Mouse (Mus musculus) embryonic facial prominence, embryonic 13.5 days (tissue): ENCODE results near the gene Zdhhc1. TPM values are rescaled to one million over a fixed set of nuclear protein-coding genes. Genes with fewer than 3 reads are reported as not detected.

Experiments
- ATAC-seq: fragments of 200-750 bp; cut with Nextera tagmentation; 2 replicates; pipeline ENCODE4 v1.8.0; 2017; ENCODE audit warnings: low read depth; ENCODE audit not compliant: insufficient number of reproducible peaks, insufficient read depth, low FRiP score, low TSS enrichment
- H3K27ac ChIP-seq: fragments of 300-500 bp; sonication (generic); 2 replicates; pipeline ENCODE4 v1.5.1; 2015; ENCODE audit warnings: moderate library complexity, mild to moderate bottlenecking, inconsistent platforms
- H3K27me3 ChIP-seq: fragments of 300-500 bp; sonication (generic); 2 replicates; pipeline ENCODE4 v1.6.1; 2015; ENCODE audit warnings: mild to moderate bottlenecking, inconsistent platforms
- H3K36me3 ChIP-seq: fragments of 300-500 bp; sonication (generic); 2 replicates; pipeline ENCODE4 v1.6.1; 2015; ENCODE audit warnings: mild to moderate bottlenecking, inconsistent platforms
- H3K4me1 ChIP-seq: fragments of 300-500 bp; sonication (generic); 2 replicates; pipeline ENCODE4 v1.6.1; 2015; ENCODE audit warnings: inconsistent platforms
- H3K4me2 ChIP-seq: fragments of 300-500 bp; sonication (generic); 2 replicates; pipeline ENCODE4 v1.6.1; 2015; ENCODE audit warnings: moderate library complexity, mild to moderate bottlenecking, inconsistent platforms
- H3K4me3 ChIP-seq: fragments of 300-500 bp; sonication (generic); 2 replicates; pipeline ENCODE4 v1.5.1; 2015; ENCODE audit warnings: mild to moderate bottlenecking, inconsistent platforms
- H3K9ac ChIP-seq: fragments of 300-500 bp; sonication (generic); 2 replicates; pipeline ENCODE4 v1.6.1; 2015; ENCODE audit warnings: mild to moderate bottlenecking, inconsistent platforms
- H3K9me3 ChIP-seq: fragments of 300-500 bp; sonication (generic); 2 replicates; pipeline ENCODE4 v1.6.1; 2016; ENCODE audit warnings: inconsistent platforms
- WGBS: fragments of 180-500 bp; shearing (Covaris S2); methylation state at CpG from one replicate; pipeline ENCODE4 v1.1.7; 2015; ENCODE audit warnings: mixed read lengths; 5-methylcytosine and 5-hydroxymethylcytosine counted together
- polyA plus RNA-seq: library from polyadenylated mRNA; unstranded; fragments of >200 nt; fragmentation: Nextera tagmentation; extraction: Ambion mirVana; gene quantifications from 2 replicates; pipeline ENCODE4 v1.2.1, GENCODE M21; 2015

The Zdhhc1 gene
- polyA plus RNA-seq, 1 experiment from 2014 or later: 53.3 TPM

GRCm38 (mm10) chr8:105475742-105476141 lies 21.0 kb downstream of the Zdhhc1 start:
- Histone ChIP-seq H3K4me2 (no peak overlapping the region), H3K4me1 (peaks cover 26% of the 10 kb centered on the region), H3K9ac (no peak overlapping the region), H3K9me3 (no peaks in the 10 kb centered on the region), H3K4me3 (no peak overlapping the region), H3K27me3 (peaks cover 48% of the 10 kb centered on the region), H3K36me3 (peaks cover 64% of the 10 kb centered on the region), H3K27ac (no peak overlapping the region)
- 91% methylated on average over 8 of the region's 8 CpGs for WGBS
- no peak for ATAC-seq

DNA sequence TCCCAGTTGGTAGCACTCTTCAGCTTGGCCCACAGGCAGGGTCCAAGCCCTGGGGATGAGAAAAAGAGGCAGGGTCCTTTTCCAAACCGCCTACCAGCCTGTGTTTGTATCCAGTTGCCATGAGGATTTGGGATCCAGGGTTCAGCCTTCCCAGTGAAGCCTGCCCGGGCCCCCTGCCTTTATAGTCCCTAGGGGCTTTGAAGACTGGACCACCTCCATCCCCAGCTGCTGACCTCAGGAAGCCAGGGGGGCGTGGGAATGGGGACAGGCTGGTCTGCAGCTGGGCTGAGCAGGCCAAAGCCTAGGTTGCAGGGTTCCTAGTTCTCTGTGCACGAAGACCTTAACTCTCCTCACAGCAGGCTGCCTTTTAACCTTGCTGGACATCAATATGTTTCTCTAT lies 21.4 kb downstream of the Zdhhc1 start:
- H3K36me3 ChIP-seq: peaks cover 62% of the 10 kb centered on the region
- H3K9ac ChIP-seq: no peak overlapping the region
- peaks cover 30% of the 10 kb centered on the region for H3K4me1 ChIP-seq
- WGBS: 63% methylated on average over 4 of the region's 4 CpGs
- H3K4me2 ChIP-seq: no peak overlapping the region
- peaks cover 53% of the 10 kb centered on the region for H3K27me3 ChIP-seq
- H3K4me3 ChIP-seq: no peak overlapping the region
- no peaks in the 10 kb centered on the region for H3K9me3 ChIP-seq
- no peak overlapping the region for H3K27ac ChIP-seq
- no peak for ATAC-seq

DNA sequence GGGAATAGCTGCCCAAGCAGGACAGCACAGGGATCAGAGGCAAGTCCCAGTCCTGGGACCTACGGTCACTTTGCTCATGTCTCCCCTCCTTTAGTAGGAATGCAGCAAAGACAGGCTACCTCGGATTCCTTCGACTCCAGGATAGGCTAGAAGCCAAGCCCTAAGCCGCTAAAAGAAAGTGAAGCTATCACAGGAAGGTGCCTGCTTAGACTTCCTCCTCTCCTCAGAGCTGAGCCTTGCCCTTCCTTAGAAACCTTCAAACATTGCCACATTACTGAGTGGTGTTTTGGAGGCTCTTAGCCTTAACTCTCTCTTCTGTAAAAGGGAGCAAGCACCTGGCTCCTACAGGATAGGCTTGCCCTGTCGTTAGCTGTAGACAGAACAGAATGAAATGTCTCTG lies 22.0 kb downstream of the Zdhhc1 start:
- Histone ChIP-seq H3K9me3 (no peaks in the 10 kb centered on the region), H3K4me3 (no peak overlapping the region), H3K27me3 (peaks cover 57% of the 10 kb centered on the region), H3K4me2 (no peak overlapping the region), H3K9ac (peak overlapping the region; percentile 49; the same call in 1 of the 2 replicates), H3K36me3 (peaks cover 57% of the 10 kb centered on the region), H3K27ac (no peak overlapping the region), H3K4me1 (peaks cover 36% of the 10 kb centered on the region)
- 37% methylated on average over 5 of the region's 5 CpGs for WGBS
- no peak for ATAC-seq

DNA sequence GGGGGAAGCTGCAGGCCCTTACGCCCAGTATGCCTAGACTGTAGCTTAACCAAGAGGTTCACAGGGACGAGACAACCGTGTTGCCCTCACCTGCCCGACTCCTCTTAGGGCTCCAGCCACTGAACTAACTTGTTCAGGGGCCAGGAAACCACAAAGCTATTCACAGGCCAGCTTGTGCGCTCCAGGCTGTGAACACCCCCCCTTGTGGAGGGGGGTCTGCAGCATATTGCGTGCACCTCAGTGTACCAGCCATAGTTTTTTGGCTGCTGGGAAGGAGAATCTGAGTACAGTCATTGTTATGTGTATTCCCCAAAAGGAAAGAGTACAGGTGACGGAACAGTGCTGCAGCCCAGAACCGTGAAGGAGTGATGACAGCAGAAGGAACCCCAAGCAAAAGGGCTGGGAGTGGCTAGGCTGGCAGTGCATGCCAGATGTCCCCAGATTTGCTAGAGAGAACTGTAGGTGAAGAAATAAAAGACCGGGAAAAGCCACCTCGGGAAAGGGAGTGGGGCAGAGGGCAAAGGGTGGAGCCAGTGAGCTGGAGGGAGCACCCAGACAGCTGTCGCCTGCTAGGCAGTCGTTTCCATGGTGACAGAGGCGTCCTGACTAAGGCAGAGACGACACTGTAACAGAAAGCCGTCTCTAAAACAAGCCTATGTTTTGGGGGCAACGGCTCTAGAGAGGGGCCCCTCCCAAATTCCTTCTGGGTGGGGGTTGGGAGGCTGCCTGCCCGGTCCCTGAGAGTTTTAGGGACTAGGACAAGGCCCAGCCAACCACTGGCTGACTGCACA lies 22.7 kb downstream of the Zdhhc1 start:
- Histone ChIP-seq H3K4me1 (peaks cover 42% of the 10 kb centered on the region), H3K4me2 (no peak overlapping the region), H3K27ac (no peak overlapping the region), H3K9me3 (no peaks in the 10 kb centered on the region), H3K36me3 (peaks cover 50% of the 10 kb centered on the region), H3K4me3 (no peak overlapping the region), H3K9ac (peak overlapping the region; percentile 49; the same call in 1 of the 2 replicates), H3K27me3 (peaks cover 57% of the 10 kb centered on the region)
- no peak for ATAC-seq
- WGBS: 24% methylated on average over 17 of the region's 17 CpGs

GRCm38 (mm10) chr8:105472983-105473382 lies 23.7 kb downstream of the Zdhhc1 start:
- Histone ChIP-seq H3K27ac (no peak overlapping the region), H3K36me3 (peaks cover 41% of the 10 kb centered on the region), H3K4me1 (peaks cover 46% of the 10 kb centered on the region), H3K4me3 (no peak overlapping the region), H3K4me2 (no peak overlapping the region), H3K9ac (no peak overlapping the region), H3K27me3 (peaks cover 57% of the 10 kb centered on the region), H3K9me3 (no peaks in the 10 kb centered on the region)
- 53% methylated on average over 9 of the region's 9 CpGs for WGBS
- no peak for ATAC-seq

DNA sequence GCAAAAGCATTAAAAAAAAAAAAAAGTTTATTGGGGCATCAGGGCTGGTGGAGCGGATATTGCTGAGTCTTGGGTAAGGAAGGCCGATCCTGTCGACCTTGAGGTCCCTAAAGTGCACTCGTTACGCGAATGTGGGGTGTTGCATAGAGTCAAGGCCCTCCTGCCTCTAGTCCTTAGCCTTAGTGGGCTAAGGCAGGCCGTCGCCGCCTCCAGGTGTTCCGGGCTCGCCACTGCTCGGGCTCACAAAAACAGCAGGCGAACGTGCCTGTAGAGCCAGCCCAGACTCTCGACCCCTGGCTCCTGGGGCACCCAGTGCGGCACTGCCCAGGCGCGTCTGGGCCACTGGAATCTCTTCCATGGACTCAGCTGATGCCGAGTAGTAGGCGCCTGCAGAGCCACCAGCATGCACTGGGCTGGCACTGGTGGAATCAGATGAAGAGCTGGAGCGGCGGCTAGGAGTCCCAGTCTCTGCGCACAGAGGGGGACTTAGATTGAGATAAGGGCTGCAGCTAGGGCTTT lies 24.2 kb downstream of the Zdhhc1 start:
- no peak for ATAC-seq
- no peak overlapping the region for H3K4me3 ChIP-seq
- no peaks in the 10 kb centered on the region for H3K9me3 ChIP-seq
- H3K36me3 ChIP-seq: peaks cover 39% of the 10 kb centered on the region
- H3K27me3 ChIP-seq: peaks cover 57% of the 10 kb centered on the region
- H3K4me2 ChIP-seq: no peak overlapping the region
- H3K9ac ChIP-seq: no peak overlapping the region
- H3K27ac ChIP-seq: no peak overlapping the region
- H3K4me1 ChIP-seq: peaks cover 46% of the 10 kb centered on the region
- 32% methylated on average over 23 of the region's 23 CpGs for WGBS

DNA sequence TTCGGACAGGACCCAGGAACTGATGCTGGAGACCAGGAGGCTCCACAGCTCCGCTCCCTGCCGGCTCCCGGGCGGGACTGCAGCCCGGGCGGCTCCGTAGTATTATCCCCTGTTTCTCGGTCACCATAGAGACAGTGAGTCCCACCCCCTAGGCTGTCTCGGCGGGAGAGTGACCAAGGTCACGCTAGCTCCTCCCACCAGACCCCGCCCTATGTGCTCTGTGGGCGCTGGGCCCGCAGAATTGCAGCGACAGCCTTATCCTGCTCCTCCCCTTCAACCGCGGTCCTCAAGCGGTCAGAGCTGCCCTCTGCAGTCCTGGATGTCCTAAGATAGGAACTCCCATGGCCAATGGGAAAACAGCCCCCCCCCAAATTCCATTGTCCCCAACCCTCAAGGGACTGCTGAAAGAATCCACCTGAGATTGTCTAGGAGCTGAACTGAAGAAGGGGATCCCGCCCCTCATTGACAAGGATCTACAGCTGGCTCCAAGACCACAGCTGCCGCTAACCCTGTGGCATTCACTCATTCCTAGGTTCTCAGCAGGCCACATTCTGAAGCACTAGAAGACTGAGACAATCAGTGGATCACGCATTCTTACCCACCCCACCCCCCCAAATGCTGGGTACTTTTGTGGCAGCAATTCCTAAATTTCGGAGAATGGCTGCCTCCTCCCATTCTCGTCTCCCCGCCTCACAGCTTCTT lies 25.2 kb downstream of the Zdhhc1 start, which contains the start of gene Tppp3:
Gene Tppp3, minus strand, starts transcription at position 213 of the 702 bp plus-strand sequence.
- H3K9ac ChIP-seq: peak within 1 kb of the TSS; percentile 62
- H3K9me3 ChIP-seq: no peaks in the 10 kb centered on the region
- H3K27me3 ChIP-seq: peaks cover 57% of the 10 kb centered on the region
- H3K4me1 ChIP-seq: peaks cover 46% of the 10 kb centered on the region
- peak; percentile 83 for ATAC-seq
- WGBS: 4% methylated on average over 25 of the region's 25 CpGs
- H3K36me3 ChIP-seq: peaks cover 39% of the 10 kb centered on the region
- peak within 1 kb of the TSS; percentile 67 for H3K4me2 ChIP-seq
- H3K4me3 ChIP-seq: peak within 1 kb of the TSS; percentile 38
- no peak within 1 kb of the TSS for H3K27ac ChIP-seq

DNA sequence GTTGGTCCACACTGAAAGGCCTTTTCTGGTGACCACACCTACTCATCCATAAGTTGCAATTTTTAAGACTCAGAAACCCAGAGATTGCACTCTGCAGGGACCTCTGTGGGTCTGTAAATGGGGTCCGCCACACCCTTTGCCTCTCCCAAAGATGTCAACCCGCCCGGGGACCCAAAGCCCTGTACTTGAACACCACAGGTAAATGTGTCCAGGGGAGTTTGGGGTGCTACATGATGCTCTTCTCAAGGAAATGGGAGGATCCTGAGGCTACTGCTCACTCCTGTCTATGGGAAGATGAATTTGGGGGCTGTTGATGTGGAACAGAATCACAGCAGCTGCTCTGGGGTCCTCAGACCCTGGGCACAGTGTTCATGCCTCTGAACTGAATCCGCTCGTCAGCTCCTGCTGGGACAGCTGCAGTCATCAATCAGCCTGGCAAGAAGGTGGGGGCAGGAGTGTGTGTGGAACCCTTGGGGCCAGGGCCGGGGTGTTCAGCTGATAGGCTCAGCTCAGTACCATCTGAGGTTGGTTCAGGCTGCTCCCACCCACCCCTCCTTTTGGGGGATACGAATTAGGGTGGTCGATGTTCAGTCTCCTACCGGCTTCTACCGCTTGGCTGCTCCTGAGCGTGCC lies 25.9 kb downstream of the Zdhhc1 start:
- 20% methylated on average over 11 of the region's 11 CpGs for WGBS
- peak overlapping the region; percentile 67 for H3K4me2 ChIP-seq
- peak overlapping the region; percentile 62 for H3K9ac ChIP-seq
- peak; percentile 38 for ATAC-seq
- H3K27me3 ChIP-seq: peaks cover 55% of the 10 kb centered on the region
- H3K36me3 ChIP-seq: peaks cover 33% of the 10 kb centered on the region
- H3K4me3 ChIP-seq: peak overlapping the region; percentile 38
- no peak overlapping the region for H3K27ac ChIP-seq
- H3K9me3 ChIP-seq: no peaks in the 10 kb centered on the region
- peaks cover 46% of the 10 kb centered on the region for H3K4me1 ChIP-seq

GRCm38 (mm10) chr8:105470262-105470661 lies 26.4 kb downstream of the Zdhhc1 start:
- no peak overlapping the region for H3K27ac ChIP-seq
- peaks cover 46% of the 10 kb centered on the region for H3K4me1 ChIP-seq
- H3K36me3 ChIP-seq: peaks cover 27% of the 10 kb centered on the region
- peaks cover 49% of the 10 kb centered on the region for H3K27me3 ChIP-seq
- WGBS: 78% methylated on average over 5 of the region's 5 CpGs
- H3K4me3 ChIP-seq: no peak overlapping the region
- peak overlapping the region; percentile 67; the same call in 1 of the 2 replicates for H3K4me2 ChIP-seq
- no peak overlapping the region for H3K9ac ChIP-seq
- no peaks in the 10 kb centered on the region for H3K9me3 ChIP-seq
- no peak for ATAC-seq

DNA sequence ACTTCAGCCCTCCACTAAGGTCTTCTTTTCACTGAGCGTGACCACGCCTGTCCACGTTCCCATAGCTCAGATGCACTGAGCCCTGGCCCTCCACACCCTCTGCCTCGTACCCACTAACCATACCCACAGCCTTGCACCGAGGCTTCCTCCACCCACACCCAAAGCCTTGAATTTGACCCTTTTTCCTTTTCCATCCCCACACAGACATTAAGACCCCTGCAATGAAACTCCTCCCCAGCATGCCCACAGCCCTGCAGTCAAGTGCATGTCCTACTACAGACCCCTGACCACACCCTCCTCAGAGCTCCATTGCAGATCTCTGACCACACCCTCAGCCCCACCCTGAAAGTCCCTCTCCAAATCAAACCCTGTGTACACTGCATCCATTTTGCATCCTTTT lies 26.9 kb downstream of the Zdhhc1 start:
- 0 out of 2 replicates have a peak overlapping the region, but pooled peaks have one; percentile 67 for H3K4me2 ChIP-seq
- H3K4me3 ChIP-seq: no peak overlapping the region
- 90% methylated on average over 5 of the region's 5 CpGs for WGBS
- no peak overlapping the region for H3K9ac ChIP-seq
- H3K9me3 ChIP-seq: no peaks in the 10 kb centered on the region
- H3K27me3 ChIP-seq: peaks cover 45% of the 10 kb centered on the region
- H3K4me1 ChIP-seq: peaks cover 43% of the 10 kb centered on the region
- peaks cover 25% of the 10 kb centered on the region for H3K36me3 ChIP-seq
- H3K27ac ChIP-seq: no peak overlapping the region
- no peak for ATAC-seq

GRCm38 (mm10) chr8:105469041-105469695 lies 27.5 kb downstream of the Zdhhc1 start:
- Histone ChIP-seq H3K4me2 (no peak overlapping the region), H3K27me3 (peaks cover 39% of the 10 kb centered on the region), H3K4me3 (no peak overlapping the region), H3K4me1 (peaks cover 38% of the 10 kb centered on the region), H3K36me3 (peaks cover 20% of the 10 kb centered on the region), H3K9me3 (no peaks in the 10 kb centered on the region), H3K27ac (no peak overlapping the region), H3K9ac (no peak overlapping the region)
- WGBS: 44% methylated on average over 6 of the region's 6 CpGs
- peak; percentile 21; the same call in 1 of the 2 replicates for ATAC-seq
